Mouse (Mus musculus): ENCODE data around the gene Klhl29. TPM values are rescaled to one million over a fixed set of nuclear protein-coding genes. Genes with fewer than 3 reads are reported as not detected.
"Not testable (repeated sequence)": the region's sequence is repeated elsewhere in the genome, so short reads cannot be mapped to it uniquely, and the experiment has no call there.

The Klhl29 gene
- polyA plus RNA-seq, 1 experiment: 3.0 TPM

GRCm38 (mm10) chr12:5359065-5359464 is 16.4 kb downstream of the Klhl29 start:
- Histone ChIP-seq H3K4me3 (ENCODE audit: low read depth, low read length) (no peak overlapping the region), H3K36me3 (ENCODE audit: control insufficient read depth, insufficient read depth, low read length) (no peaks in the 10 kb centered on the region), H3K4me1 (ENCODE audit: control insufficient read depth, insufficient read depth, insufficient read length, low read length) (no peaks in the 10 kb centered on the region), H3K27ac (ENCODE audit: insufficient read depth, low read depth, low read length) (no peak overlapping the region), H3K27me3 (ENCODE audit: control insufficient read depth, insufficient read depth, low read length) (no peaks in the 10 kb centered on the region)
- TF ChIP-seq CTCF (IDR thresholded peaks at IDR 0.05; ENCODE audit: extremely low read depth, insufficient read length, insufficient replicate concordance, low read depth, low read length) (no peak), POLR2A (IDR thresholded peaks at IDR 0.05; ENCODE audit: low read depth, low read length) (no peak)
- 19% methylated on average over 5 of the region's 5 CpGs for WGBS

- Histone ChIP-seq H3K27ac (ENCODE audit: insufficient read depth, low read depth, low read length) (no peak overlapping the region), H3K4me1 (ENCODE audit: control insufficient read depth, insufficient read depth, insufficient read length, low read length) (no peaks in the 10 kb centered on the region), H3K27me3 (ENCODE audit: control insufficient read depth, insufficient read depth, low read length) (no peaks in the 10 kb centered on the region), H3K4me3 (ENCODE audit: low read depth, low read length) (no peak overlapping the region), H3K36me3 (ENCODE audit: control insufficient read depth, insufficient read depth, low read length) (no peaks in the 10 kb centered on the region)
- 54% methylated on average over 6 of the region's 6 CpGs for WGBS
- TF ChIP-seq POLR2A (IDR thresholded peaks at IDR 0.05; ENCODE audit: low read depth, low read length): no peak
- no peak for TF ChIP-seq CTCF (IDR thresholded peaks at IDR 0.05; ENCODE audit: extremely low read depth, insufficient read length, insufficient replicate concordance, low read depth, low read length)
Observed at GRCm38 (mm10) chr12:5358497-5358896, 17.0 kb downstream of the Klhl29 start.

DNA sequence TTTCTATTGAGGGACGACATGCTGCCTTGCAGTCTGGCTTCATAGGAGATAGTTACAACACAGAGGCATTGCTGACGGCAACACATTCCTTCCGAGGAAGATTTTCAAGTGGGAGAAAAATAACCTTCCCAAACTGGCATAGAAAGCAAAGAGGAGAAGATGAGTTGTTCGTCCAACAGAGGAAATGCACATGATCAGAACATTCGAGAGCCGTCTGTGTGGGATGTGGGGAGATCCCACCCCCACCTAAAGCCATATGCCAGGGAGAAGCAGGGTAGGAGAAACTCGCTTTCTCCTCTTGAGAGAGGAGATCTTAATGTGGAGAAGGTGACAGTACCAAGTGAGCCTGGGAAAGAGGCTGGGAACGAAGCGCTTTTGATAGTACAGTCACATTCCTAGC is 22.1 kb downstream of the Klhl29 start:
- H3K4me3 ChIP-seq (ENCODE audit: low read depth, low read length): no peak overlapping the region
- H3K27me3 ChIP-seq (ENCODE audit: control insufficient read depth, insufficient read depth, low read length): no peaks in the 10 kb centered on the region
- no peak for TF ChIP-seq POLR2A (IDR thresholded peaks at IDR 0.05; ENCODE audit: low read depth, low read length)
- 78% methylated on average over 9 of the region's 9 CpGs for WGBS
- no peaks in the 10 kb centered on the region for H3K36me3 ChIP-seq (ENCODE audit: control insufficient read depth, insufficient read depth, low read length)
- H3K27ac ChIP-seq (ENCODE audit: insufficient read depth, low read depth, low read length): no peak overlapping the region
- H3K4me1 ChIP-seq (ENCODE audit: control insufficient read depth, insufficient read depth, insufficient read length, low read length): no peaks in the 10 kb centered on the region

- no peak overlapping the region for H3K27ac ChIP-seq (ENCODE audit: insufficient read depth, low read depth, low read length)
- 80% methylated on average over 8 of the region's 8 CpGs for WGBS
- no peaks in the 10 kb centered on the region for H3K4me1 ChIP-seq (ENCODE audit: control insufficient read depth, insufficient read depth, insufficient read length, low read length)
- no peaks in the 10 kb centered on the region for H3K27me3 ChIP-seq (ENCODE audit: control insufficient read depth, insufficient read depth, low read length)
- H3K36me3 ChIP-seq (ENCODE audit: control insufficient read depth, insufficient read depth, low read length): no peaks in the 10 kb centered on the region
- no peak overlapping the region for H3K4me3 ChIP-seq (ENCODE audit: low read depth, low read length)
- TF ChIP-seq CTCF (IDR thresholded peaks at IDR 0.05; ENCODE audit: extremely low read depth, insufficient read length, insufficient replicate concordance, low read depth, low read length): no peak
- no peak for TF ChIP-seq POLR2A (IDR thresholded peaks at IDR 0.05; ENCODE audit: low read depth, low read length)
Observed at GRCm38 (mm10) chr12:5352771-5353170, 22.7 kb downstream of the Klhl29 start.

- no peak overlapping the region for H3K27ac ChIP-seq (ENCODE audit: insufficient read depth, low read depth, low read length)
- no peak overlapping the region for H3K4me3 ChIP-seq (ENCODE audit: low read depth, low read length)
- TF ChIP-seq POLR2A (IDR thresholded peaks at IDR 0.05; ENCODE audit: low read depth, low read length): no peak
- TF ChIP-seq CTCF (IDR thresholded peaks at IDR 0.05; ENCODE audit: extremely low read depth, insufficient read length, insufficient replicate concordance, low read depth, low read length): no peak
- no peaks in the 10 kb centered on the region for H3K27me3 ChIP-seq (ENCODE audit: control insufficient read depth, insufficient read depth, low read length)
- WGBS: 77% methylated on average over 11 of the region's 11 CpGs
- H3K4me1 ChIP-seq (ENCODE audit: control insufficient read depth, insufficient read depth, insufficient read length, low read length): no peaks in the 10 kb centered on the region
- H3K36me3 ChIP-seq (ENCODE audit: control insufficient read depth, insufficient read depth, low read length): no peaks in the 10 kb centered on the region
Observed at GRCm38 (mm10) chr12:5350491-5351285, 24.8 kb downstream of the Klhl29 start.

- Histone ChIP-seq H3K36me3 (ENCODE audit: control insufficient read depth, insufficient read depth, low read length) (no peaks in the 10 kb centered on the region), H3K27me3 (ENCODE audit: control insufficient read depth, insufficient read depth, low read length) (no peaks in the 10 kb centered on the region), H3K4me3 (ENCODE audit: low read depth, low read length) (no peak overlapping the region), H3K4me1 (ENCODE audit: control insufficient read depth, insufficient read depth, insufficient read length, low read length) (no peaks in the 10 kb centered on the region; the same call in 1 of the 2 replicates), H3K27ac (ENCODE audit: insufficient read depth, low read depth, low read length) (no peak overlapping the region)
- TF ChIP-seq POLR2A (IDR thresholded peaks at IDR 0.05; ENCODE audit: low read depth, low read length) (no peak), CTCF (IDR thresholded peaks at IDR 0.05; ENCODE audit: extremely low read depth, insufficient read length, insufficient replicate concordance, low read depth, low read length) (no peak)
- WGBS: 85% methylated on average over 6 of the region's 6 CpGs
Observed at GRCm38 (mm10) chr12:5345088-5345487, 30.4 kb downstream of the Klhl29 start.

- not testable (repeated sequence) for H3K4me1 ChIP-seq (ENCODE audit: control insufficient read depth, insufficient read depth, insufficient read length, low read length); H3K4me3 ChIP-seq (ENCODE audit: low read depth, low read length); H3K27me3 ChIP-seq (ENCODE audit: control insufficient read depth, insufficient read depth, low read length); H3K36me3 ChIP-seq (ENCODE audit: control insufficient read depth, insufficient read depth, low read length); H3K27ac ChIP-seq (ENCODE audit: insufficient read depth, low read depth, low read length)
- WGBS: 64% methylated on average over 6 of the region's 7 CpGs
Observed at GRCm38 (mm10) chr12:5344457-5344856, 31.0 kb downstream of the Klhl29 start.
